Mouse (Mus musculus) kidney, embryonic 15.5 days (tissue): Measurements from ENCODE around the gene Toe1. TPM values are rescaled to one million over a fixed set of nuclear protein-coding genes. Genes with fewer than 3 reads are reported as not detected.

Experiments
- ATAC-seq: fragments of 200-750 bp; cut with Nextera tagmentation; replicated peaks from 2 replicates; pipeline ENCODE4 v1.8.0; 2017; ENCODE audit warnings: moderate TSS enrichment; ENCODE audit not compliant: low FRiP score
- H3K27ac ChIP-seq: fragments of 300-500 bp; sonication (generic); 2 replicates; pipeline ENCODE4 v1.5.1; 2015; ENCODE audit warnings: mild to moderate bottlenecking, inconsistent platforms
- H3K27me3 ChIP-seq: fragments of 300-500 bp; sonication (generic); 2 replicates; pipeline ENCODE4 v1.6.1; 2015; ENCODE audit warnings: inconsistent platforms
- H3K36me3 ChIP-seq: fragments of 300-500 bp; sonication (generic); 2 replicates; pipeline ENCODE4 v1.6.1; 2015; ENCODE audit warnings: inconsistent platforms
- H3K4me1 ChIP-seq: fragments of 300-500 bp; sonication (generic); 2 replicates; pipeline ENCODE4 v1.6.1; 2015; ENCODE audit warnings: inconsistent platforms
- H3K4me2 ChIP-seq: fragments of 300-500 bp; sonication (generic); 2 replicates; pipeline ENCODE4 v1.6.1; 2015; ENCODE audit warnings: moderate library complexity, mild to moderate bottlenecking, inconsistent platforms
- H3K4me3 ChIP-seq: fragments of 300-500 bp; sonication (generic); replicated peaks from 2 replicates; pipeline ENCODE4 v1.5.1; 2015; ENCODE audit warnings: mild to moderate bottlenecking, inconsistent platforms
- H3K9ac ChIP-seq: fragments of 300-500 bp; sonication (generic); 2 replicates; pipeline ENCODE4 v1.6.1; 2015; ENCODE audit warnings: mild to moderate bottlenecking, inconsistent platforms
- H3K9me3 ChIP-seq: fragments of 300-500 bp; sonication (generic); replicated peaks from 2 replicates; pipeline ENCODE4 v1.6.1; 2016; ENCODE audit warnings: inconsistent platforms
- WGBS: fragments of 180-500 bp; shearing (Covaris S2); methylation state at CpG from one replicate; pipeline ENCODE4 v1.1.7; 2015; ENCODE audit warnings: mixed read lengths; 5-methylcytosine and 5-hydroxymethylcytosine counted together
- polyA plus RNA-seq: library from polyadenylated mRNA; unstranded; fragments of >200 nt; fragmentation: Nextera tagmentation; extraction: Ambion mirVana; gene quantifications from 2 replicates; pipeline ENCODE4 v1.2.1, GENCODE M21; 2015

The Toe1 gene
- polyA plus RNA-seq, 1 experiment from 2014 or later = 39.8 TPM

GRCm38 (mm10) chr4:116821694-116822016, 14.2 kb upstream of the Toe1 start, which contains the start of gene Hpdl:
Gene Hpdl (minus strand): TSS chr4:116821707.
- Histone ChIP-seq H3K4me2 (peak within 1 kb of the TSS; percentile 97), H3K27ac (no peak within 1 kb of the TSS), H3K4me1 (peaks cover 24% of the 10 kb centered on the region), H3K4me3 (peak within 1 kb of the TSS; percentile 52), H3K9ac (peak within 1 kb of the TSS; percentile 51), H3K9me3 (no peaks in the 10 kb centered on the region), H3K27me3 (peaks cover 13% of the 10 kb centered on the region), H3K36me3 (peaks cover 11% of the 10 kb centered on the region)
- 12% methylated on average over 9 of the region's 9 CpGs for WGBS
- no peak for ATAC-seq

- WGBS = under 1% methylated on average over 51 of the region's 51 CpGs
- Histone ChIP-seq H3K4me1 (peaks cover 24% of the 10 kb centered on the region), H3K36me3 (peaks cover 17% of the 10 kb centered on the region), H3K4me3 (peak overlapping the region; percentile 52), H3K4me2 (peak overlapping the region; percentile 97), H3K27me3 (peaks cover 13% of the 10 kb centered on the region), H3K27ac (no peak overlapping the region), H3K9ac (peak overlapping the region; percentile 51), H3K9me3 (no peaks in the 10 kb centered on the region)
- ATAC-seq = peak; percentile 79
Measured at GRCm38 (mm10) chr4:116820902-116821693, 13.7 kb upstream of the Toe1 start.

- ATAC-seq = 0 out of 2 replicates have a peak, but pooled peaks have one; percentile 7
- Histone ChIP-seq H3K4me3 (peak overlapping the region; percentile 52), H3K9me3 (no peaks in the 10 kb centered on the region), H3K27me3 (peaks cover 13% of the 10 kb centered on the region), H3K27ac (no peak overlapping the region), H3K9ac (peak overlapping the region; percentile 51), H3K4me1 (peaks cover 22% of the 10 kb centered on the region), H3K4me2 (peak overlapping the region; percentile 97), H3K36me3 (peaks cover 25% of the 10 kb centered on the region)
- 24% methylated on average over 32 of the region's 32 CpGs for WGBS
Measured at GRCm38 (mm10) chr4:116819968-116820901, 12.8 kb upstream of the Toe1 start.

GRCm38 (mm10) chr4:116817486-116817885, 10.0 kb upstream of the Toe1 start:
- no peak overlapping the region for H3K4me3 ChIP-seq
- no peak overlapping the region for H3K27ac ChIP-seq
- 96% methylated on average over 6 of the region's 6 CpGs for WGBS
- H3K4me1 ChIP-seq = peaks cover 10% of the 10 kb centered on the region
- H3K9ac ChIP-seq = no peak overlapping the region
- H3K36me3 ChIP-seq = peaks cover 25% of the 10 kb centered on the region
- peaks cover 13% of the 10 kb centered on the region for H3K27me3 ChIP-seq
- no peaks in the 10 kb centered on the region for H3K9me3 ChIP-seq
- no peak overlapping the region for H3K4me2 ChIP-seq
- no peak for ATAC-seq

- Histone ChIP-seq H3K4me1 (peaks cover under 1% of the 10 kb centered on the region; the same call in 1 of the 2 replicates), H3K4me3 (no peak overlapping the region), H3K36me3 (peaks cover 25% of the 10 kb centered on the region), H3K9me3 (no peaks in the 10 kb centered on the region), H3K27ac (no peak overlapping the region), H3K9ac (no peak overlapping the region), H3K4me2 (no peak overlapping the region), H3K27me3 (peaks cover 5% of the 10 kb centered on the region)
- no peak for ATAC-seq
- WGBS = 84% methylated on average over 5 of the region's 5 CpGs
Measured at GRCm38 (mm10) chr4:116815276-116815675, 7.8 kb upstream of the Toe1 start.

- H3K9ac ChIP-seq = no peak overlapping the region
- no peak for ATAC-seq
- H3K27me3 ChIP-seq = no peaks in the 10 kb centered on the region
- H3K9me3 ChIP-seq = no peaks in the 10 kb centered on the region
- H3K4me3 ChIP-seq = no peak overlapping the region
- H3K4me1 ChIP-seq = peaks cover 12% of the 10 kb centered on the region
- no peak overlapping the region for H3K27ac ChIP-seq
- WGBS = 67% methylated on average over 3 of the region's 3 CpGs
- H3K4me2 ChIP-seq = no peak overlapping the region
- H3K36me3 ChIP-seq = peaks cover 8% of the 10 kb centered on the region; the same call in 1 of the 2 replicates
Measured at GRCm38 (mm10) chr4:116811012-116811411, 3.6 kb upstream of the Toe1 start.

GRCm38 (mm10) chr4:116799901-116800300, 7.5 kb downstream of the Toe1 start:
- Histone ChIP-seq H3K4me3 (no peak overlapping the region), H3K27me3 (no peaks in the 10 kb centered on the region), H3K9me3 (no peaks in the 10 kb centered on the region), H3K4me1 (no peaks in the 10 kb centered on the region), H3K9ac (no peak overlapping the region), H3K27ac (no peak overlapping the region), H3K36me3 (peaks cover 38% of the 10 kb centered on the region), H3K4me2 (no peak overlapping the region)
- 44% methylated on average over 5 of the region's 5 CpGs for WGBS
- no peak for ATAC-seq

GRCm38 (mm10) chr4:116796442-116797110, 10.9 kb downstream of the Toe1 start:
- H3K4me2 ChIP-seq = no peak overlapping the region
- no peaks in the 10 kb centered on the region for H3K9me3 ChIP-seq
- H3K4me1 ChIP-seq = no peaks in the 10 kb centered on the region
- WGBS = 56% methylated on average over 1 of the region's 1 CpGs
- no peak for ATAC-seq
- peaks cover 4% of the 10 kb centered on the region; the same call in 1 of the 2 replicates for H3K36me3 ChIP-seq
- no peak overlapping the region for H3K4me3 ChIP-seq
- no peaks in the 10 kb centered on the region for H3K27me3 ChIP-seq
- no peak overlapping the region for H3K9ac ChIP-seq
- no peak overlapping the region for H3K27ac ChIP-seq

- Histone ChIP-seq H3K9ac (no peak overlapping the region), H3K4me2 (no peak overlapping the region), H3K4me1 (no peaks in the 10 kb centered on the region), H3K27ac (no peak overlapping the region), H3K9me3 (no peaks in the 10 kb centered on the region), H3K27me3 (no peaks in the 10 kb centered on the region), H3K4me3 (no peak overlapping the region), H3K36me3 (no peaks in the 10 kb centered on the region)
- WGBS = 71% methylated on average over 2 of the region's 2 CpGs
- no peak for ATAC-seq
Measured at GRCm38 (mm10) chr4:116794273-116794672, 13.2 kb downstream of the Toe1 start.

- no peak for ATAC-seq
- WGBS = 86% methylated on average over 8 of the region's 8 CpGs
Measured at GRCm38 (mm10) chr4:116792453-116792852, 15.0 kb downstream of the Toe1 start.

GRCm38 (mm10) chr4:116788956-116789355, 18.5 kb downstream of the Toe1 start:
- Histone ChIP-seq H3K27me3 (no peaks in the 10 kb centered on the region), H3K27ac (no peak overlapping the region), H3K9me3 (no peaks in the 10 kb centered on the region), H3K36me3 (no peaks in the 10 kb centered on the region), H3K9ac (no peak overlapping the region), H3K4me2 (no peak overlapping the region), H3K4me1 (no peaks in the 10 kb centered on the region), H3K4me3 (no peak overlapping the region)
- 14% methylated on average over 3 of the region's 3 CpGs for WGBS
- peak; percentile 58 for ATAC-seq

More at GRCm38 (mm10) chr4:116792453-116792852, 15.0 kb downstream of the Toe1 start:
- Histone ChIP-seq H3K27me3 (no peaks in the 10 kb centered on the region), H3K36me3 (no peaks in the 10 kb centered on the region), H3K4me3 (no peak overlapping the region), H3K4me1 (no peaks in the 10 kb centered on the region), H3K4me2 (no peak overlapping the region), H3K27ac (no peak overlapping the region), H3K9ac (no peak overlapping the region), H3K9me3 (no peaks in the 10 kb centered on the region)
